Mouse (Mus musculus) MEL (cell line): Measurements from ENCODE around the gene Slc29a3.

ENCODE experiments used
- CTCF ChIP-seq, 3 experiments: IDR thresholded peaks in 2 of 3; conservative IDR thresholded peaks in 1 of 3; 2 replicates each; pipeline ENCODE4 v1.5.1; 2011 to 2012; ENCODE audit warnings: low read length in 3 of 3, low read depth in 2 of 3, mild to moderate bottlenecking in 2 of 3, improper control_type of control experiment in 1 of 3, inconsistent platforms in 1 of 3, mixed read lengths in 1 of 3, moderate library complexity in 1 of 3; ENCODE audit not compliant: control insufficient read depth in 1 of 3, insufficient read depth in 1 of 3, poor library complexity in 1 of 3, severe bottlenecking in 1 of 3
- GABPA ChIP-seq: IDR thresholded peaks from 2 replicates; pipeline ENCODE4 v1.6.1; 2012; ENCODE audit warnings: low read depth, mild to moderate bottlenecking, inconsistent platforms, low read length, improper control_type of control experiment, moderate library complexity
- GATA1 ChIP-seq: IDR thresholded peaks from 2 replicates; pipeline ENCODE4 v1.6.1; 2011; ENCODE audit warnings: low read depth, low read length, improper control_type of control experiment
- POLR2AphosphoS2 ChIP-seq: IDR thresholded peaks from 2 replicates; pipeline ENCODE4 v1.6.1; 2011; ENCODE audit warnings: low read length, improper control_type of control experiment
- RAD21 ChIP-seq: IDR thresholded peaks from 2 replicates; pipeline ENCODE4 v1.6.1; 2011; ENCODE audit warnings: mild to moderate bottlenecking, low read depth, low read length, improper control_type of control experiment
- TAL1 ChIP-seq: IDR thresholded peaks from 2 replicates; pipeline ENCODE4 v1.6.1; 2012; ENCODE audit warnings: mild to moderate bottlenecking, inconsistent platforms, low read length, moderate library complexity, mixed read lengths
- ZC3H11A ChIP-seq: IDR thresholded peaks from 2 replicates; pipeline ENCODE4 v1.6.1; 2012; ENCODE audit warnings: low read depth, mild to moderate bottlenecking, inconsistent platforms, low read length, improper control_type of control experiment

DNA sequence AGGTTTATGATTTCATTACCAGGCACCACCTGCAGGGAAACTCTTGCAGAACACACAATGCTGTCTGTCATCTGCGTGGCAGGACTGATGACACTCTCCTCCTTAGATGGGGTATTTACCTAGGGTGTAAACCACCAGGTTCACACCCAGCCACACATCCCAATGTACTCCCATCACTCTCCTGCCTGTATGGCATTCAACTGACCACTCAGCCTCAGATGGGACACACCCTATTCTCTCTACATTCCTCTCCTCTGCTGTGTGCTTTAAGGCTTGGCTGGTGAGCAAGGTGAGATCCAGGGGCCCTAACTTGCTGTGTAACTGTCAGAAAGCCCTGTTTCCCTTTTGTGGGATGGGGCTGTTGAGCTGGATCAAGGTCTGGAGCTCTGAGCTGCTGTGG is 9.5 kb upstream of the Slc29a3 start:
- TF ChIP-seq TAL1 (no peak), GATA1 (no peak), ZC3H11A (no peak), CTCF (IDR thresholded peaks at IDR 0.05 in 2 of 3, conservative IDR thresholded peaks at IDR 0.05 in 1 of 3; ENCODE audit: control insufficient read depth in 1 of 3, insufficient read depth in 1 of 3, low read depth in 2 of 3, low read length in 3 of 3, poor library complexity in 1 of 3, severe bottlenecking in 1 of 3) (no peak), RAD21 (no peak), POLR2AphosphoS2 (no peak), GABPA (no peak)
